Mouse (Mus musculus) thymus, adult 2 months (tissue): ENCODE data around the gene Hes1.

Experiments used
- CTCF ChIP-seq: fragments of 200-500 bp; IDR thresholded peaks from 2 replicates; pipeline ENCODE4 v1.5.1; 2012; ENCODE audit warnings: mild to moderate bottlenecking, control low read depth, low read length, moderate library complexity, borderline replicate concordance; ENCODE audit not compliant: control insufficient read depth, poor library complexity, insufficient read depth; ENCODE audit errors: extremely low read depth
- POLR2A ChIP-seq: fragments of 200-500 bp; IDR thresholded peaks from 2 replicates; pipeline ENCODE4 v1.6.1; 2012; ENCODE audit warnings: mild to moderate bottlenecking, low read length, control low read depth, moderate library complexity; ENCODE audit not compliant: control insufficient read depth, poor library complexity, insufficient read depth; ENCODE audit errors: extremely low read depth

DNA sequence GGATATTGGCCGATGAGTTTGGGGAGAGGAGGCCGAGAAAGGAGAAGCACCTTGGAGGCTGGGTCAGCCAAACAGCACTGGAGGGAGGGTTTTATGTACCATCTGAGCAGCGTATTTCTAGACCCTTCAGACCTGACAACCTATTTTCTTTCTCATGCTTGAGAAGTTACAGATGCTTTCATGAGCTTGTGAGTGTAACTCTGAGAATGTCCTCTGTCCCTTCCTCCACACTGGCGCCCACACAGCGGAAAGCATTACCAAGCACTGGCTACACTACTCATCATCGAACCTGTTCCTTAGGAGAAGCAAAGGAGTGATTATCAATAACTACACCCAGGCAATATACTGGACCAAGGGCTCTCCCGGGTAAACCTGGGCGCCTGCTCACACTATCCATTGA lies 18.8 kb downstream of the Hes1 start:
- TF ChIP-seq CTCF (no peak), POLR2A (no peak)
